Mouse (Mus musculus) heart, embryonic 16.5 days (tissue): ENCODE results near the gene Hspa1b. TPM values are rescaled to one million over a fixed set of nuclear protein-coding genes. Genes with fewer than 3 reads are reported as not detected.
"Not testable (repeated sequence)": the region's sequence is repeated elsewhere in the genome, so short reads cannot be mapped to it uniquely, and the experiment has no call there.

Experiments used
- ATAC-seq: fragments of 200-750 bp; cut with Nextera tagmentation; replicated peaks from 2 replicates; pipeline ENCODE4 v1.8.0; 2017; ENCODE audit warnings: moderate number of reproducible peaks; ENCODE audit not compliant: insufficient read depth, low FRiP score; ENCODE audit errors: extremely low read depth
- H3K27ac ChIP-seq: fragments of 300-500 bp; sonication (generic); 2 replicates; pipeline ENCODE4 v1.5.1; 2014; ENCODE audit warnings: mild to moderate bottlenecking, low read length, control low read depth, moderate library complexity
- H3K27me3 ChIP-seq: fragments of 300-500 bp; sonication (generic); 2 replicates; pipeline ENCODE4 v1.6.1; 2014; ENCODE audit warnings: low read length, mixed read lengths; ENCODE audit not compliant: control insufficient read depth, insufficient read depth
- H3K36me3 ChIP-seq: fragments of 300-500 bp; sonication (generic); 2 replicates; pipeline ENCODE4 v1.6.1; 2014; ENCODE audit not compliant: control insufficient read depth, insufficient read depth
- H3K4me1 ChIP-seq: fragments of 300-500 bp; sonication (generic); 2 replicates; pipeline ENCODE4 v1.6.1; 2014; ENCODE audit warnings: low read length, mixed read lengths; ENCODE audit not compliant: control insufficient read depth, insufficient read depth
- H3K4me2 ChIP-seq: fragments of 300-500 bp; sonication (generic); 2 replicates; pipeline ENCODE4 v1.6.1; 2014; ENCODE audit warnings: low read depth, mild to moderate bottlenecking, control low read depth, low read length
- H3K4me3 ChIP-seq: fragments of 300-500 bp; sonication (generic); 2 replicates; pipeline ENCODE4 v1.5.1; 2014; ENCODE audit warnings: mild to moderate bottlenecking, control low read depth, low read length
- H3K9ac ChIP-seq: fragments of 300-500 bp; sonication (generic); 2 replicates; pipeline ENCODE4 v1.6.1; 2014; ENCODE audit warnings: low read length, control low read depth
- H3K9me3 ChIP-seq: fragments of 300-500 bp; sonication (generic); replicated peaks from 2 replicates; pipeline ENCODE4 v1.6.1; 2016; ENCODE audit warnings: low read length; ENCODE audit not compliant: control insufficient read depth
- WGBS: fragments of 180-500 bp; shearing (Covaris S2); extraction: QIAGEN DNeasy Blood & Tissue Kit; methylation state at CpG from one replicate; pipeline ENCODE4 v1.1.7; 2014; 5-methylcytosine and 5-hydroxymethylcytosine counted together
- polyA plus RNA-seq: library from polyadenylated mRNA; unstranded; fragments of >200 nt; fragmentation: Nextera tagmentation; extraction: Ambion mirVana; gene quantifications from 2 replicates; pipeline ENCODE4 v1.2.1, GENCODE M21; 2015

Gene Hspa1b
- polyA plus RNA-seq, 1 experiment from 2014 or later, result 0.18 TPM

- H3K9ac ChIP-seq, H3K4me1 ChIP-seq, H3K36me3 ChIP-seq, H3K9me3 ChIP-seq, H3K27ac ChIP-seq: not testable (repeated sequence)
- ATAC-seq, result peak; percentile 10; the same call in 1 of the 2 replicates
- WGBS, result 2% methylated on average over 12 of the region's 43 CpGs
- Histone ChIP-seq H3K27me3 (peaks cover 15% of the 10 kb centered on the region), H3K4me2 (peak overlapping the region; percentile 63), H3K4me3 (peak overlapping the region; percentile 53)
Measured at GRCm38 (mm10) chr17:34971694-34972068, 12.6 kb upstream of the Hspa1b start.

DNA sequence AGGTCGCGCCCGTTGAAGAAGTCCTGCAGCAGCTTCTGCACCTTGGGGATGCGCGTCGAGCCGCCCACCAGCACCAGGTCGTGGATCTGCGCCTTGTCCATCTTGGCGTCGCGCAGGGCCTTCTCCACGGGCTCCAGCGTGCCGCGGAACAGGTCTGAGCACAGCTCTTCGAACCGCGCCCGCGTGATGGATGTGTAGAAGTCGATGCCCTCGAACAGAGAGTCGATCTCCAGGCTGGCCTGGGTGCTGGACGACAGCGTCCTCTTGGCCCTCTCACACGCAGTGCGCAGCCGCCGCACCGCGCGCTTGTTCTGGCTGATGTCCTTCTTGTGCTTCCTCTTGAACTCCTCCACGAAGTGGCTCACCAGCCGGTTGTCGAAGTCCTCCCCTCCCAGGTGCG is 11.8 kb upstream of the Hspa1b start:
- H3K27ac ChIP-seq, H3K4me3 ChIP-seq, H3K36me3 ChIP-seq, H3K9ac ChIP-seq, H3K4me1 ChIP-seq, ATAC-seq, H3K9me3 ChIP-seq, H3K4me2 ChIP-seq: not testable (repeated sequence)
- WGBS, result 42% methylated on average over 19 of the region's 37 CpGs
- H3K27me3 ChIP-seq, result peaks cover 15% of the 10 kb centered on the region

DNA sequence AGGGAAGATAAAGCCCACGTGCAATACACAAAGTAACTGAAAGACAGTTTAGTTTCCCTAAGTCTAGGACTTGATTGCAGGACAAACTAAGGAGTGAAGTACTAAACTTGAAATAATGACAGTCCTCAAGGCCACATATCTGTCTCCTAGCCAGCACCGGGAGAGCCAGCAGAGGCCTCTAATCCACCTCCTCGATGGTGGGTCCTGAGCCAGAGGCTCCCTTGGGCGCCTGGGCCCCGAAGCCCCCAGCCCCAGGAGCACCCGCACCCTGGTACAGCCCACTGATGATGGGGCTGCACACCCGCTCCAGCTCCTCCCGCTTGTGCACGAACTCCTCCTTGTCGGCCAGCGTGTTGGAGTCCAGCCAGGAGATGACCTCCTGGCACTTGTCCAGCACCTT is 10.8 kb upstream of the Hspa1b start, which contains the start of gene Gm20481:
Gm20481 (plus strand) TSS at position 91 of the 400 bp plus-strand sequence.
- not testable (repeated sequence) for H3K27ac ChIP-seq, H3K9me3 ChIP-seq, H3K4me2 ChIP-seq, H3K4me1 ChIP-seq, H3K36me3 ChIP-seq, ATAC-seq, H3K9ac ChIP-seq, H3K4me3 ChIP-seq
- WGBS, result 51% methylated on average over 6 of the region's 11 CpGs
- H3K27me3 ChIP-seq, result peaks cover 15% of the 10 kb centered on the region

DNA sequence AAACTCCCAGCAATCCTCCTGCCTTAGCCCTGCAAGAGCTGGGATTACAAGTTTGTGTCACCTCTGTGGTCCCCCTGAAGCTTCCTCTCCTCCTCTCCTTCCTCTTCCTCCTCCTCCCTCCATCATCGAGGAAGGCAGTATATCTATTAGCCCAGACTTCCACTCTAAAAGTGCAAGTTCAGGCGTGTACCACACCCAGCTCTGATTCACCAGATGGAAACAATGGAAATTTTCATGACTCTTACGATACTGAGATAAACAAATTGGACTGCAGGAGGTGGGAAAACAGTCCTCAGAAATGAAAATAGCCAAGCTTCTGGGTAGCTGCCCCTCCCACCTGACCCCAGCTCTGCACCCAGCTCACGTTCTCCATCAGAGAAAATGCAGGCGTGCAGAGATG is 6.6 kb upstream of the Hspa1b start:
- Histone ChIP-seq H3K9me3 (no peaks in the 10 kb centered on the region), H3K4me3 (no peak overlapping the region), H3K4me2 (no peak overlapping the region), H3K9ac (0 out of 2 replicates have a peak overlapping the region, but pooled peaks have one; percentile 5), H3K27ac (no peak overlapping the region; the same call in 1 of the 2 replicates), H3K36me3 (no peaks in the 10 kb centered on the region), H3K27me3 (peaks cover 15% of the 10 kb centered on the region), H3K4me1 (no peaks in the 10 kb centered on the region; the same call in 1 of the 2 replicates)
- 48% methylated on average over 5 of the region's 5 CpGs for WGBS
- no peak for ATAC-seq

- H3K9me3 ChIP-seq, result no peaks in the 10 kb centered on the region
- no peaks in the 10 kb centered on the region for H3K36me3 ChIP-seq
- 41% methylated on average over 1 of the region's 1 CpGs for WGBS
- no peak overlapping the region for H3K4me2 ChIP-seq
- ATAC-seq, result no peak
- H3K27me3 ChIP-seq, result peaks cover 13% of the 10 kb centered on the region
- no peak overlapping the region for H3K4me3 ChIP-seq
- peak overlapping the region; percentile 30; the same call in 1 of the 2 replicates for H3K9ac ChIP-seq
- peaks cover 6% of the 10 kb centered on the region for H3K4me1 ChIP-seq
- H3K27ac ChIP-seq, result no peak overlapping the region
Measured at GRCm38 (mm10) chr17:34964640-34965049, 5.6 kb upstream of the Hspa1b start.

DNA sequence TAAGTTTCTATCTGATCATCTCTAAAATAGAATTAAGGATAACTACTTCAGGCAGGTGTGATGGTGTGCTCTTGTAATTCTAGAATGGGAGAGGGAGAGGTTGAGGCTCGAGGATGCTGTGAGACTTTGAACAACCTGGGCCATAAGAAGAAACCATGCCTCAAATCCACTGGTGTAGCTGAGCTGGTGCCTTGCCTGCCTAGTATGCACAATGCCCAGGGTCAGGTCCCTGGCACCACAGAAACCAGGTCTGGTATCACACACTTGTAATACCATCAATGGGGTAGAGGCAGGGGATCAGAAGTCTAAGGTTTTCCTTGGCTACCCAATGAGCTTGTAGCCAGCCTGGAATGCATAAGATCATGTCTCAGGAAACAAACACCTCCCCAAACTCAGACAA is 3.8 kb upstream of the Hspa1b start:
- Histone ChIP-seq H3K27ac (no peak overlapping the region), H3K4me2 (no peak overlapping the region), H3K4me3 (no peak overlapping the region), H3K36me3 (no peaks in the 10 kb centered on the region), H3K9me3 (no peaks in the 10 kb centered on the region), H3K9ac (no peak overlapping the region), H3K27me3 (no peaks in the 10 kb centered on the region; the same call in 1 of the 2 replicates), H3K4me1 (peaks cover 6% of the 10 kb centered on the region)
- ATAC-seq, result no peak
- WGBS, result 50% methylated on average over 1 of the region's 1 CpGs

DNA sequence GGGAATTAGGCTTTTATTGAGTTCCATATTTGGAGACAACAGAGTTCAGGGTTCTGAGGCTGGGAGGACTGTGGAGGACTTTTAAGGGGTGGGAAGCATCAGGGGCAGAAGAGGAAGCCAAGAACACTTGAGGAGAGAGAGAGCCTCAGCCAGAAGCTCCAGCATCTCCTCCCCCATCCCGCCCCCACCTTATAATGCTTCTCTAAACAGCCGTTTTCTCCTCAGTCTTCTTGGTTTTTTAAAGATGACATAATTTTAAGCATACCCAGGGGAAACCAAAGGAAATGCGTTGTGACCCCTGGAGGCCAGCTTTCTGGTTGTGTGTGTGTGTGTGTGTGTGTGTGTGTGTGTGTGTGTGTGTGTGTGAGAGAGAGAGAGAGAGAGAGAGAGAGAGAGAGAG is 3.1 kb upstream of the Hspa1b start:
- ATAC-seq, result no peak
- Histone ChIP-seq H3K27me3 (no peaks in the 10 kb centered on the region; the same call in 1 of the 2 replicates), H3K27ac (peak overlapping the region; percentile 7; the same call in 1 of the 2 replicates), H3K4me1 (peaks cover 6% of the 10 kb centered on the region), H3K36me3 (no peaks in the 10 kb centered on the region), H3K9me3 (no peaks in the 10 kb centered on the region), H3K9ac (no peak overlapping the region), H3K4me3 (no peak overlapping the region), H3K4me2 (no peak overlapping the region)
- WGBS, result 6% methylated on average over 3 of the region's 3 CpGs

GRCm38 (mm10) chr17:34960702-34961493 is 1.9 kb upstream of the Hspa1b start:
- ATAC-seq, result no peak
- H3K9ac ChIP-seq, result no peak overlapping the region

GRCm38 (mm10) chr17:34959881-34960515 is 960 bp upstream of the Hspa1b start:
- Histone ChIP-seq H3K4me1 (peaks cover 6% of the 10 kb centered on the region), H3K4me2 (peak overlapping the region; percentile 81), H3K27me3 (no peaks in the 10 kb centered on the region), H3K4me3 (peak overlapping the region; percentile 62), H3K36me3 (no peaks in the 10 kb centered on the region), H3K27ac (peak overlapping the region; percentile 95), H3K9me3 (no peaks in the 10 kb centered on the region), H3K9ac (peak overlapping the region; percentile 72)
- 13% methylated on average over 12 of the region's 12 CpGs for WGBS
- no peak for ATAC-seq

More at GRCm38 (mm10) chr17:34960702-34961493, 1.9 kb upstream of the Hspa1b start:
- no peaks in the 10 kb centered on the region for H3K9me3 ChIP-seq
- no peaks in the 10 kb centered on the region; the same call in 1 of the 2 replicates for H3K27me3 ChIP-seq
- 0 out of 2 replicates have a peak overlapping the region, but pooled peaks have one; percentile 9 for H3K27ac ChIP-seq
- no peaks in the 10 kb centered on the region for H3K36me3 ChIP-seq
- H3K4me2 ChIP-seq, result no peak overlapping the region
- peaks cover 6% of the 10 kb centered on the region for H3K4me1 ChIP-seq
- no peak overlapping the region for H3K4me3 ChIP-seq
